ENCODE assay signal across 22 mouse cellular contexts in genomic region chr4:125571651-125572311, GRCm38 (mm10).
DNase-seq lines count a peak whose midpoint lies in the region; ATAC-seq and TF ChIP-seq lines count a peak whose summit lies in the region.
"Had no signal": no experiment of that assay in that cellular context is flagged by ENCODE, and none has a peak within 500 bp of the region (broad histone marks: within the 10 kb centered on the region; RNA-seq: fewer than 3 reads in every experiment).

No protein-coding gene starts in this region.

- peaks cover 51% of the 10 kb centered on the region for H3K4me1 ChIP-seq in hindbrain, embryonic 13.5 days (replicated peaks)
- peaks cover 13% of the 10 kb centered on the region for H3K4me1 ChIP-seq in hindbrain, embryonic 11.5 days (replicated peaks; ENCODE audit: control insufficient read depth, insufficient read depth, low read length)
- H3K4me1 ChIP-seq in E14TG2a.4 (replicated peaks; ENCODE audit: low read depth, low read length) = peaks cover 52% of the 10 kb centered on the region
- peaks cover 28% of the 10 kb centered on the region for H3K4me1 ChIP-seq in midbrain, embryonic 13.5 days (replicated peaks)

- DNase-seq in cerebellum, postnatal 10 days = peak; percentile 64 to 72
- no peak for DNase-seq in cerebellum, adult 8-10 months
- DNase-seq in hindbrain, embryonic 11.5 days (ENCODE audit: low spot score) = no peak
- no peak for DNase-seq in retina, embryonic 14.5 days (ENCODE audit: low spot score)
- no peak for DNase-seq in heart, postnatal 25 days (ENCODE audit: low spot score)
- DNase-seq: adrenal gland, postnatal 25 days; cerebellum, postnatal 25 days; gastrocnemius, postnatal 25 days; heart, adult 2 months; heart, postnatal 4 days; kidney, adult 18-20 months; layer of hippocampus, adult 9-11 months; lung, postnatal 4 days; retina, postnatal 1 day; thymus, postnatal 14 days had no signal

- no peaks in the 10 kb centered on the region for H3K36me3 ChIP-seq in hindbrain, embryonic 13.5 days
- no peaks in the 10 kb centered on the region for H3K36me3 ChIP-seq in hindbrain, embryonic 11.5 days (ENCODE audit: control insufficient read depth, insufficient read depth, low read length)
- H3K36me3 ChIP-seq in E14TG2a.4 (ENCODE audit: insufficient read depth, low read length) = no peaks in the 10 kb centered on the region
- no peaks in the 10 kb centered on the region for H3K36me3 ChIP-seq in midbrain, embryonic 13.5 days
- H3K36me3 ChIP-seq: embryonic facial prominence, embryonic 13.5 days had no signal

- no peak for TF ChIP-seq CTCF in E14TG2a.4 (conservative IDR thresholded peaks at IDR 0.05; ENCODE audit: low read length)

- no peak overlapping the region for H3K4me3 ChIP-seq in hindbrain, embryonic 13.5 days
- H3K4me3 ChIP-seq in hindbrain, embryonic 11.5 days (ENCODE audit: low read depth, low read length) = no peak overlapping the region
- H3K4me3 ChIP-seq in E14TG2a.4 (replicated peaks; ENCODE audit: low read length) = 0 out of 2 replicates have a peak overlapping the region, but pooled peaks have one; percentile 26
- no peak overlapping the region for H3K4me3 ChIP-seq in midbrain, embryonic 13.5 days (replicated peaks)
- H3K4me3 ChIP-seq: embryonic facial prominence, embryonic 13.5 days; heart, adult 2 months; left cerebral cortex, adult 2 months had no signal

- 0 out of 2 replicates have a peak overlapping the region, but pooled peaks have one; percentile 14 for H3K9ac ChIP-seq in hindbrain, embryonic 13.5 days
- no peak overlapping the region for H3K9ac ChIP-seq in hindbrain, embryonic 11.5 days (ENCODE audit: low read depth, low read length)
- 0 out of 2 replicates have a peak overlapping the region, but pooled peaks have one; percentile 4 for H3K9ac ChIP-seq in midbrain, embryonic 13.5 days (replicated peaks)
- H3K9ac ChIP-seq: embryonic facial prominence, embryonic 13.5 days had no signal

- H3K27me3 ChIP-seq in hindbrain, embryonic 13.5 days = peaks cover 9% of the 10 kb centered on the region; the same call in 1 of the 2 replicates
- 0 out of 2 replicates have a peak, but pooled peaks cover 2% of the 10 kb centered on the region for H3K27me3 ChIP-seq in hindbrain, embryonic 11.5 days (ENCODE audit: control insufficient read depth, insufficient read depth, low read length)
- peaks cover 6% of the 10 kb centered on the region; the same call in 1 of the 2 replicates for H3K27me3 ChIP-seq in E14TG2a.4 (ENCODE audit: insufficient read depth, low read length)
- H3K27me3 ChIP-seq in midbrain, embryonic 13.5 days = peaks cover 8% of the 10 kb centered on the region; the same call in 1 of the 2 replicates

- H3K4me2 ChIP-seq in hindbrain, embryonic 13.5 days = no peak overlapping the region; the same call in 1 of the 2 replicates
- no peak overlapping the region for H3K4me2 ChIP-seq in hindbrain, embryonic 11.5 days (replicated peaks; ENCODE audit: low read depth, low read length)
- H3K4me2 ChIP-seq in midbrain, embryonic 13.5 days (replicated peaks) = no peak overlapping the region
- H3K4me2 ChIP-seq: embryonic facial prominence, embryonic 13.5 days had no signal

- H3K9me3 ChIP-seq in hindbrain, embryonic 13.5 days = no peaks in the 10 kb centered on the region
- no peaks in the 10 kb centered on the region for H3K9me3 ChIP-seq in hindbrain, embryonic 11.5 days (ENCODE audit: control insufficient read depth, low read length)
- no peaks in the 10 kb centered on the region for H3K9me3 ChIP-seq in E14TG2a.4 (ENCODE audit: low read length)
- no peaks in the 10 kb centered on the region for H3K9me3 ChIP-seq in midbrain, embryonic 13.5 days
- H3K9me3 ChIP-seq: embryonic facial prominence, embryonic 13.5 days had no signal

- H3K27ac ChIP-seq in hindbrain, embryonic 13.5 days = peak overlapping the region; percentile 24; the same call in 1 of the 2 replicates
- H3K27ac ChIP-seq in hindbrain, embryonic 11.5 days (ENCODE audit: low read depth, low read length) = no peak overlapping the region
- peak overlapping the region; percentile 11; the same call in 1 of the 2 replicates for H3K27ac ChIP-seq in midbrain, embryonic 13.5 days
- H3K27ac ChIP-seq: embryonic facial prominence, embryonic 13.5 days; heart, adult 2 months; left cerebral cortex, adult 2 months had no signal

- no peak; the same call in 1 of the 2 replicates for ATAC-seq in hindbrain, embryonic 13.5 days (ENCODE audit: low FRiP score)
- ATAC-seq in hindbrain, embryonic 11.5 days (ENCODE audit: low FRiP score) = no peak
- peak; percentile 18; the same call in 1 of the 2 replicates for ATAC-seq in midbrain, embryonic 13.5 days
- ATAC-seq: forebrain, embryonic 16.5 days; inflammation-experienced regulatory T-cells, adult 6 months had no signal

- 37% methylated on average over 12 of the region's 12 CpGs for WGBS in hindbrain, embryonic 13.5 days
- WGBS in hindbrain, embryonic 11.5 days = 38% methylated on average over 12 of the region's 12 CpGs
- WGBS in midbrain, embryonic 13.5 days = 36% methylated on average over 12 of the region's 12 CpGs

- intact Hi-C loops in heart, postnatal 25 days (cut with DNase I) = no loop called here

Comparison
In these comparisons a context has a peak if more than half of its experiments do, and no peak if none do; other contexts are left out.
1. DNase-seq: peak in cerebellum, postnatal 10 days (2 of 2); none in cerebellum, adult 8-10 months (single experiment), hindbrain, embryonic 11.5 days (single experiment), retina, embryonic 14.5 days (single experiment) and heart, postnatal 25 days (single experiment).